12 mouse cellular contexts compared by ENCODE assay signal in genomic region chr14:52009841-52010240, GRCm38 (mm10). TPM values are rescaled to one million over a fixed set of nuclear protein-coding genes. Genes with fewer than 3 reads are reported as not detected.
DNase-seq lines count a peak whose midpoint lies in the region; ATAC-seq and TF ChIP-seq lines count a peak whose summit lies in the region.
"Had no signal": no experiment of that assay in that cellular context is flagged by ENCODE, and none has a peak within 500 bp of the region (broad histone marks: within the 10 kb centered on the region; RNA-seq: fewer than 3 reads in every experiment).

No protein-coding gene starts in this region.

- no peak overlapping the region for H3K4me3 ChIP-seq in kidney, postnatal 0 days (replicated peaks; ENCODE audit: low read depth, low read length)
- H3K4me3 ChIP-seq in embryonic facial prominence, embryonic 15.5 days (replicated peaks): no peak overlapping the region
- peak overlapping the region; percentile 80 for H3K4me3 ChIP-seq in hindbrain, embryonic 10.5 days
- H3K4me3 ChIP-seq in midbrain, embryonic 15.5 days: peak overlapping the region; percentile 39

- H3K4me2 ChIP-seq in kidney, postnatal 0 days (ENCODE audit: low read length): peak overlapping the region; percentile 49
- peak overlapping the region; percentile 39; the same call in 1 of the 2 replicates for H3K4me2 ChIP-seq in embryonic facial prominence, embryonic 15.5 days (replicated peaks)
- H3K4me2 ChIP-seq in midbrain, embryonic 15.5 days: peak overlapping the region; percentile 67

- peak overlapping the region; percentile 88 for H3K27ac ChIP-seq in kidney, postnatal 0 days
- H3K27ac ChIP-seq in embryonic facial prominence, embryonic 15.5 days (replicated peaks): no peak overlapping the region
- peak overlapping the region; percentile 100 for H3K27ac ChIP-seq in hindbrain, embryonic 10.5 days
- peak overlapping the region; percentile 98 for H3K27ac ChIP-seq in midbrain, embryonic 15.5 days

- DNase-seq in kidney, postnatal 0 days (ENCODE audit: low spot score): no peak
- no peak for DNase-seq in kidney, postnatal 4 days
- DNase-seq in hindbrain, embryonic 10.5 days (ENCODE audit: low spot score): no peak
- DNase-seq in spleen, postnatal 10 days (ENCODE audit: low spot score in 2 of 2): no peak
- DNase-seq in gastrocnemius, postnatal 36 days: no peak
- DNase-seq in frontal cortex, postnatal 10 days (ENCODE audit: low spot score in 2 of 2): no peak
- DNase-seq: heart, postnatal 14 days; lung, postnatal 14 days had no signal

- H3K27me3 ChIP-seq in kidney, postnatal 0 days (ENCODE audit: insufficient read depth, low read length): no peaks in the 10 kb centered on the region
- H3K27me3 ChIP-seq in embryonic facial prominence, embryonic 15.5 days: no peaks in the 10 kb centered on the region
- no peaks in the 10 kb centered on the region; the same call in 1 of the 2 replicates for H3K27me3 ChIP-seq in hindbrain, embryonic 10.5 days (ENCODE audit: insufficient read depth, poor library complexity, severe bottlenecking)
- H3K27me3 ChIP-seq in midbrain, embryonic 15.5 days (replicated peaks): no peaks in the 10 kb centered on the region

- 0 out of 2 replicates have a peak overlapping the region, but pooled peaks have one; percentile 18 for H3K9ac ChIP-seq in kidney, postnatal 0 days (ENCODE audit: low read depth, low read length)
- H3K9ac ChIP-seq in embryonic facial prominence, embryonic 15.5 days: no peak overlapping the region
- peak overlapping the region; percentile 55 for H3K9ac ChIP-seq in midbrain, embryonic 15.5 days

- intact Hi-C loops in gastrocnemius, postnatal 36 days (cut with DNase I): loop anchor here (2.0 kb wide), 1 partner anchor 109 kb away; no protein-coding TSS in a partner anchor

- H3K9me3 ChIP-seq in kidney, postnatal 0 days (replicated peaks; ENCODE audit: low read length): no peaks in the 10 kb centered on the region
- no peaks in the 10 kb centered on the region for H3K9me3 ChIP-seq in embryonic facial prominence, embryonic 15.5 days (replicated peaks)
- no peaks in the 10 kb centered on the region for H3K9me3 ChIP-seq in hindbrain, embryonic 10.5 days
- no peaks in the 10 kb centered on the region for H3K9me3 ChIP-seq in midbrain, embryonic 15.5 days

- no peak for ATAC-seq in kidney, postnatal 0 days (replicated peaks; ENCODE audit: low FRiP score, low read depth)
- ATAC-seq in embryonic facial prominence, embryonic 15.5 days (ENCODE audit: insufficient number of reproducible peaks, low FRiP score, low TSS enrichment, low read depth): no peak
- ATAC-seq in midbrain, embryonic 15.5 days (replicated peaks): no peak

- no peak for TF ChIP-seq CTCF in kidney, postnatal 0 days (IDR thresholded peaks at IDR 0.05; ENCODE audit: low read depth)

- peaks cover 16% of the 10 kb centered on the region for H3K4me1 ChIP-seq in kidney, postnatal 0 days (replicated peaks; ENCODE audit: insufficient read depth, low read length)
- peaks cover 41% of the 10 kb centered on the region for H3K4me1 ChIP-seq in embryonic facial prominence, embryonic 15.5 days
- H3K4me1 ChIP-seq in hindbrain, embryonic 10.5 days (replicated peaks): peaks cover 81% of the 10 kb centered on the region
- H3K4me1 ChIP-seq in midbrain, embryonic 15.5 days: peaks cover 80% of the 10 kb centered on the region

- peaks cover 23% of the 10 kb centered on the region for H3K36me3 ChIP-seq in kidney, postnatal 0 days (ENCODE audit: insufficient read depth, low read length)
- H3K36me3 ChIP-seq in embryonic facial prominence, embryonic 15.5 days: peaks cover 33% of the 10 kb centered on the region
- peaks cover 45% of the 10 kb centered on the region for H3K36me3 ChIP-seq in hindbrain, embryonic 10.5 days
- H3K36me3 ChIP-seq in midbrain, embryonic 15.5 days (replicated peaks): peaks cover 15% of the 10 kb centered on the region; the same call in 1 of the 2 replicates

- 69% methylated on average over 6 of the region's 6 CpGs for WGBS in kidney, postnatal 0 days
- WGBS in embryonic facial prominence, embryonic 15.5 days: 63% methylated on average over 6 of the region's 6 CpGs
- 38% methylated on average over 6 of the region's 6 CpGs for WGBS in hindbrain, embryonic 10.5 days
- 18% methylated on average over 6 of the region's 6 CpGs for WGBS in midbrain, embryonic 15.5 days

RNA-seq across cellular contexts. Expression of gene Tmem253, which starts 5.6 kb away (rescaled TPM):
- 1.7 and 2.3 TPM in 2 replicates for polyA plus RNA-seq in kidney, postnatal 0 days (2015; fragmentation: Nextera tagmentation; extraction: Ambion mirVana)
- polyA plus RNA-seq in embryonic facial prominence, embryonic 15.5 days (2015; fragmentation: Nextera tagmentation; extraction: Ambion mirVana): 0.53 and 0.60 TPM in 2 replicates
- polyA plus RNA-seq in hindbrain, embryonic 10.5 days (2016; fragmentation: Nextera tagmentation; extraction: Ambion mirVana): 0.80 and 1.0 TPM in 2 replicates
- 0.50 and 0.78 TPM in 2 replicates for polyA plus RNA-seq in midbrain, embryonic 15.5 days (2015; fragmentation: Nextera tagmentation; extraction: Ambion mirVana)
- 1 to 10 TPM; 1.3 to 1.5 TPM for total RNA-seq in gastrocnemius, postnatal 36 days (2021)

RNA-seq across cellular contexts. Expression of gene Zfp219, which starts 10.7 kb away (rescaled TPM):
- 34.0 and 35.8 TPM in 2 replicates for polyA plus RNA-seq in kidney, postnatal 0 days (2015; fragmentation: Nextera tagmentation; extraction: Ambion mirVana)
- 33.7 and 33.8 TPM in 2 replicates for polyA plus RNA-seq in embryonic facial prominence, embryonic 15.5 days (2015; fragmentation: Nextera tagmentation; extraction: Ambion mirVana)
- polyA plus RNA-seq in hindbrain, embryonic 10.5 days (2016; fragmentation: Nextera tagmentation; extraction: Ambion mirVana): 74.3 and 83.6 TPM in 2 replicates
- polyA plus RNA-seq in midbrain, embryonic 15.5 days (2015; fragmentation: Nextera tagmentation; extraction: Ambion mirVana): 45.9 and 54.5 TPM in 2 replicates
- 10 to 100 TPM in 1 of 2 experiments, 1 to 10 TPM in 1; 9.7 to 12.4 TPM for total RNA-seq in gastrocnemius, postnatal 36 days (2021)

RNA-seq across cellular contexts. Expression of gene Arhgef40, which starts 25.3 kb away (rescaled TPM):
- 58.0 and 61.3 TPM in 2 replicates for polyA plus RNA-seq in kidney, postnatal 0 days (2015; fragmentation: Nextera tagmentation; extraction: Ambion mirVana)
- 144 and 150 TPM in 2 replicates for polyA plus RNA-seq in embryonic facial prominence, embryonic 15.5 days (2015; fragmentation: Nextera tagmentation; extraction: Ambion mirVana)
- polyA plus RNA-seq in hindbrain, embryonic 10.5 days (2016; fragmentation: Nextera tagmentation; extraction: Ambion mirVana): 100 and 106 TPM in 2 replicates
- polyA plus RNA-seq in midbrain, embryonic 15.5 days (2015; fragmentation: Nextera tagmentation; extraction: Ambion mirVana): 89.2 and 90.9 TPM in 2 replicates
- total RNA-seq in gastrocnemius, postnatal 36 days (2021): 10 to 100 TPM; 13.9 to 18.5 TPM

RNA-seq across cellular contexts. Expression of gene Olfr221, which starts 32.4 kb away (rescaled TPM):
- polyA plus RNA-seq in kidney, postnatal 0 days (2015; fragmentation: Nextera tagmentation; extraction: Ambion mirVana): not detected in 2 replicates
- 0.19 TPM in 1 of 2 replicates, not detected in the other for polyA plus RNA-seq in embryonic facial prominence, embryonic 15.5 days (2015; fragmentation: Nextera tagmentation; extraction: Ambion mirVana)
- polyA plus RNA-seq in hindbrain, embryonic 10.5 days (2016; fragmentation: Nextera tagmentation; extraction: Ambion mirVana): not detected in 2 replicates
- not detected in 2 replicates for polyA plus RNA-seq in midbrain, embryonic 15.5 days (2015; fragmentation: Nextera tagmentation; extraction: Ambion mirVana)
- not detected for total RNA-seq in gastrocnemius, postnatal 36 days (2021)
- total RNA-seq: adrenal gland, postnatal 4 days; heart, postnatal 14 days; layer of hippocampus, postnatal 14 days had no signal

Comparison
In these comparisons a context has a peak if more than half of its experiments do, and no peak if none do; other contexts are left out.
1. H3K4me3 ChIP-seq: peak in hindbrain, embryonic 10.5 days (single experiment) and midbrain, embryonic 15.5 days (single experiment); none in kidney, postnatal 0 days (single experiment) and embryonic facial prominence, embryonic 15.5 days (single experiment).
2. Peak in every context shown above with its lines, with median percentiles within 50 percentile points of each other: H3K4me2 ChIP-seq.